Mouse (Mus musculus) hindbrain, embryonic 13.5 days (tissue): ENCODE results near the gene Gcnt2. TPM values are rescaled to one million over a fixed set of nuclear protein-coding genes. Genes with fewer than 3 reads are reported as not detected.
"Not testable (repeated sequence)": the region's sequence is repeated elsewhere in the genome, so short reads cannot be mapped to it uniquely, and the experiment has no call there.

Source experiments
- ATAC-seq: fragments of 200-750 bp; cut with Nextera tagmentation; 2 replicates; pipeline ENCODE4 v1.8.0; 2017; ENCODE audit warnings: moderate TSS enrichment; ENCODE audit not compliant: low FRiP score
- H3K27ac ChIP-seq: fragments of 300-500 bp; sonication (generic); 2 replicates; pipeline ENCODE4 v1.5.1; 2015; ENCODE audit warnings: inconsistent platforms, mild to moderate bottlenecking, moderate library complexity
- H3K27me3 ChIP-seq: fragments of 300-500 bp; sonication (generic); 2 replicates; pipeline ENCODE4 v1.6.1; 2015; ENCODE audit warnings: mild to moderate bottlenecking, inconsistent platforms
- H3K36me3 ChIP-seq: fragments of 300-500 bp; sonication (generic); 2 replicates; pipeline ENCODE4 v1.6.1; 2015; ENCODE audit warnings: mild to moderate bottlenecking, inconsistent platforms
- H3K4me1 ChIP-seq: fragments of 300-500 bp; sonication (generic); replicated peaks from 2 replicates; pipeline ENCODE4 v1.6.1; 2015; ENCODE audit warnings: inconsistent platforms
- H3K4me2 ChIP-seq: fragments of 300-500 bp; sonication (generic); 2 replicates; pipeline ENCODE4 v1.6.1; 2015; ENCODE audit warnings: inconsistent platforms, mild to moderate bottlenecking, moderate library complexity
- H3K4me3 ChIP-seq: fragments of 300-500 bp; sonication (generic); 2 replicates; pipeline ENCODE4 v1.5.1; 2015; ENCODE audit warnings: mild to moderate bottlenecking, inconsistent platforms
- H3K9ac ChIP-seq: fragments of 300-500 bp; sonication (generic); 2 replicates; pipeline ENCODE4 v1.6.1; 2015; ENCODE audit warnings: mild to moderate bottlenecking, inconsistent platforms
- H3K9me3 ChIP-seq: fragments of 300-500 bp; sonication (generic); 2 replicates; pipeline ENCODE4 v1.6.1; 2016; ENCODE audit warnings: inconsistent platforms
- WGBS: fragments of 180-500 bp; shearing (Covaris S2); methylation state at CpG from one replicate; pipeline ENCODE4 v1.1.7; 2015; 5-methylcytosine and 5-hydroxymethylcytosine counted together
- polyA plus RNA-seq: library from polyadenylated mRNA; unstranded; fragments of >200 nt; fragmentation: Nextera tagmentation; extraction: Ambion mirVana; gene quantifications from 2 replicates; pipeline ENCODE4 v1.2.1, GENCODE M21; 2015

Gcnt2 gene
- polyA plus RNA-seq, 1 experiment from 2014 or later, result 6.4 TPM

- H3K27me3 ChIP-seq, H3K9me3 ChIP-seq, ATAC-seq, H3K4me3 ChIP-seq, H3K9ac ChIP-seq, H3K4me2 ChIP-seq, H3K27ac ChIP-seq, H3K36me3 ChIP-seq, H3K4me1 ChIP-seq: not testable (repeated sequence)
- whole genome bisulfite sequencing, result 86% methylated on average over 14 of the region's 14 CpGs
These were observed 38.6 kb downstream of the Gcnt2 start for GRCm38 (mm10) chr13:40898049-40898690.

GRCm38 (mm10) chr13:40898698-40899097, 39.1 kb downstream of the Gcnt2 start:
- Histone ChIP-seq H3K4me3 (no peak overlapping the region), H3K36me3 (no peaks in the 10 kb centered on the region), H3K27me3 (no peaks in the 10 kb centered on the region), H3K27ac (no peak overlapping the region), H3K4me1 (no peaks in the 10 kb centered on the region), H3K9ac (no peak overlapping the region), H3K9me3 (no peaks in the 10 kb centered on the region), H3K4me2 (no peak overlapping the region)
- ATAC-seq, result no peak
- 89% methylated on average over 4 of the region's 4 CpGs for WGBS

GRCm38 (mm10) chr13:40899349-40899993, 39.9 kb downstream of the Gcnt2 start:
- ATAC-seq, result no peak
- H3K4me2 ChIP-seq, result no peak overlapping the region
- no peaks in the 10 kb centered on the region for H3K36me3 ChIP-seq
- 78% methylated on average over 8 of the region's 8 CpGs for WGBS
- no peak overlapping the region for H3K4me3 ChIP-seq
- H3K9me3 ChIP-seq, result no peaks in the 10 kb centered on the region
- H3K4me1 ChIP-seq, result no peaks in the 10 kb centered on the region
- H3K27ac ChIP-seq, result no peak overlapping the region
- H3K9ac ChIP-seq, result no peak overlapping the region
- no peaks in the 10 kb centered on the region for H3K27me3 ChIP-seq

- H3K4me1 ChIP-seq, result no peaks in the 10 kb centered on the region
- H3K27me3 ChIP-seq, result no peaks in the 10 kb centered on the region
- no peak overlapping the region for H3K27ac ChIP-seq
- H3K9ac ChIP-seq, result no peak overlapping the region
- H3K36me3 ChIP-seq, result no peaks in the 10 kb centered on the region
- H3K4me3 ChIP-seq, result no peak overlapping the region
- no peak for ATAC-seq
- no peak overlapping the region for H3K4me2 ChIP-seq
- no peaks in the 10 kb centered on the region for H3K9me3 ChIP-seq
- 77% methylated on average over 15 of the region's 15 CpGs for WGBS
These were observed 40.7 kb downstream of the Gcnt2 start for GRCm38 (mm10) chr13:40899994-40900970.

GRCm38 (mm10) chr13:40901263-40901662, 41.7 kb downstream of the Gcnt2 start:
- Histone ChIP-seq H3K36me3 (no peaks in the 10 kb centered on the region), H3K4me1 (no peaks in the 10 kb centered on the region), H3K9me3 (no peaks in the 10 kb centered on the region), H3K4me2 (no peak overlapping the region), H3K27me3 (no peaks in the 10 kb centered on the region), H3K9ac (no peak overlapping the region), H3K4me3 (no peak overlapping the region), H3K27ac (no peak overlapping the region)
- WGBS, result 74% methylated on average over 5 of the region's 5 CpGs
- ATAC-seq, result no peak

- Histone ChIP-seq H3K4me1 (no peaks in the 10 kb centered on the region), H3K36me3 (no peaks in the 10 kb centered on the region), H3K9me3 (no peaks in the 10 kb centered on the region), H3K9ac (no peak overlapping the region), H3K4me2 (no peak overlapping the region), H3K27me3 (no peaks in the 10 kb centered on the region), H3K4me3 (no peak overlapping the region), H3K27ac (no peak overlapping the region)
- no peak for ATAC-seq
- 81% methylated on average over 12 of the region's 12 CpGs for WGBS
These were observed 42.4 kb downstream of the Gcnt2 start for GRCm38 (mm10) chr13:40901831-40902459.

- H3K4me3 ChIP-seq, result no peak overlapping the region
- H3K27me3 ChIP-seq, result no peaks in the 10 kb centered on the region
- no peak overlapping the region for H3K27ac ChIP-seq
- H3K4me2 ChIP-seq, result no peak overlapping the region
- H3K4me1 ChIP-seq, result no peaks in the 10 kb centered on the region
- no peaks in the 10 kb centered on the region for H3K9me3 ChIP-seq
- 91% methylated on average over 7 of the region's 7 CpGs for WGBS
- no peak overlapping the region for H3K9ac ChIP-seq
- H3K36me3 ChIP-seq, result no peaks in the 10 kb centered on the region
- ATAC-seq, result no peak
These were observed 44.5 kb downstream of the Gcnt2 start for GRCm38 (mm10) chr13:40904080-40904479.

- 89% methylated on average over 7 of the region's 7 CpGs for WGBS
- H3K9me3 ChIP-seq, result no peaks in the 10 kb centered on the region
- H3K9ac ChIP-seq, result no peak overlapping the region
- H3K36me3 ChIP-seq, result no peaks in the 10 kb centered on the region
- no peak overlapping the region for H3K4me2 ChIP-seq
- no peaks in the 10 kb centered on the region for H3K4me1 ChIP-seq
- H3K27me3 ChIP-seq, result no peaks in the 10 kb centered on the region
- H3K27ac ChIP-seq, result no peak overlapping the region
- no peak overlapping the region for H3K4me3 ChIP-seq
- no peak for ATAC-seq
These were observed 47.0 kb downstream of the Gcnt2 start for GRCm38 (mm10) chr13:40906528-40906927.

- no peak overlapping the region for H3K27ac ChIP-seq
- H3K36me3 ChIP-seq, result no peaks in the 10 kb centered on the region
- no peak for ATAC-seq
- H3K4me3 ChIP-seq, result no peak overlapping the region
- no peak overlapping the region for H3K4me2 ChIP-seq
- no peaks in the 10 kb centered on the region for H3K9me3 ChIP-seq
- H3K4me1 ChIP-seq, result no peaks in the 10 kb centered on the region
- no peaks in the 10 kb centered on the region for H3K27me3 ChIP-seq
- no peak overlapping the region for H3K9ac ChIP-seq
- WGBS, result 78% methylated on average over 7 of the region's 7 CpGs
These were observed 47.7 kb downstream of the Gcnt2 start for GRCm38 (mm10) chr13:40907274-40907673.

- Histone ChIP-seq H3K36me3 (no peaks in the 10 kb centered on the region), H3K9ac (no peak overlapping the region), H3K9me3 (no peaks in the 10 kb centered on the region), H3K27me3 (no peaks in the 10 kb centered on the region), H3K4me1 (no peaks in the 10 kb centered on the region), H3K4me2 (no peak overlapping the region), H3K27ac (no peak overlapping the region), H3K4me3 (no peak overlapping the region)
- ATAC-seq, result no peak
- WGBS, result 68% methylated on average over 6 of the region's 6 CpGs
These were observed 48.5 kb downstream of the Gcnt2 start for GRCm38 (mm10) chr13:40908044-40908443.

GRCm38 (mm10) chr13:40909060-40909459, 49.5 kb downstream of the Gcnt2 start:
- Histone ChIP-seq H3K27me3 (no peaks in the 10 kb centered on the region), H3K4me2 (no peak overlapping the region), H3K27ac (no peak overlapping the region), H3K4me3 (no peak overlapping the region), H3K9me3 (no peaks in the 10 kb centered on the region), H3K4me1 (no peaks in the 10 kb centered on the region), H3K9ac (no peak overlapping the region), H3K36me3 (no peaks in the 10 kb centered on the region)
- 85% methylated on average over 8 of the region's 8 CpGs for WGBS
- ATAC-seq, result no peak

GRCm38 (mm10) chr13:40910047-40910446, 50.5 kb downstream of the Gcnt2 start:
- no peak overlapping the region for H3K9ac ChIP-seq
- H3K36me3 ChIP-seq, result no peaks in the 10 kb centered on the region
- H3K27ac ChIP-seq, result no peak overlapping the region
- no peaks in the 10 kb centered on the region for H3K9me3 ChIP-seq
- no peak overlapping the region for H3K4me3 ChIP-seq
- H3K4me1 ChIP-seq, result no peaks in the 10 kb centered on the region
- H3K27me3 ChIP-seq, result no peaks in the 10 kb centered on the region
- WGBS, result 93% methylated on average over 6 of the region's 6 CpGs
- ATAC-seq, result no peak
- no peak overlapping the region for H3K4me2 ChIP-seq
